Mouse (Mus musculus): Measurements from ENCODE around the gene Gstm6.
A peak's percentile ranks its signal among the peaks of the same experiment; 100 is the strongest.
"Not testable (repeated sequence)": the region's sequence is repeated elsewhere in the genome, so short reads cannot be mapped to it uniquely, and the experiment has no call there.

Gstm6 gene

GRCm38 (mm10) chr3:107940524-107940923 lies 3.0 kb downstream of the Gstm6 start:
- no peak for DNase-seq

DNA sequence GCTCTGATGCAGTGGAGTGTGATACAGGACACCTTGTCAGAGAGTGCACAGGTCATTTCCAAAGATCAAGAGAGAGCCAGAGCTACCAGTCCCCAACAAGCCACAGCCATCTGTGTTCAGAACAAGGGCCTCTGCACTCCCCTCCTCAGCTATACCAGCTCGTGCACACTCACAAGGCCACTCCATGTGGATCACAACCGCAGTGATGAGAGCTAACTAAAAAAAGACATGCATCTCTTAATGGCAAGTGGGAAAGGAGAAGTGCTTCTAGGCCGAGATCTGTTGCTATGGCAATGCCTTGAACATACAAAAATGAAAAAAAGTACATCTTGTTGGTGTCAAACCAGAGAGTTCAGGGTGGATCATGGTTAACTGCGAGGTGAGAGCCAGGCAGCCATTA lies 3.7 kb downstream of the Gstm6 start:
- DNase-seq: no peak

DNA sequence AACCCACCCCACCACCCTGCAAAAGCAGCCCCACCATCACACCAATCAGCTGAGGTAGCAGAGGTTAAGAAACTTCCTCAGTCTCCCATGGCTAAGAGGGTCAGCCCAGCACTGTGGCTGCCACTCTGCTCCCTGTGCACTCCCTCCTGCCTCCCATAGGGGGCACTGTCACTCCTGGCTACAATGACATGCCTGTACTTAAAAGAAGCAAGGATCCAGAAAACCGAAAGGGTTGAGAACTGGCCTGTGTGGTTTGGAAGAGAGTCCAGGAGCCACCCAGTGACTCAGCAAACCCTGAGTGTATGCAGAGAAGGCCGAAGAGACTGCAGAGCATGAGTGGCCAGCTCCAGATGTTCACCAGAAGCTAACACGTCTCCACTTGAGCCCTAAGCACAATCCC lies 4.1 kb downstream of the Gstm6 start:
- peak; percentile 83 for DNase-seq

- no peak for DNase-seq
Measured at GRCm38 (mm10) chr3:107935888-107936287, 7.7 kb downstream of the Gstm6 start.

GRCm38 (mm10) chr3:107935268-107935667 lies 8.3 kb downstream of the Gstm6 start:
- no peak for DNase-seq

DNA sequence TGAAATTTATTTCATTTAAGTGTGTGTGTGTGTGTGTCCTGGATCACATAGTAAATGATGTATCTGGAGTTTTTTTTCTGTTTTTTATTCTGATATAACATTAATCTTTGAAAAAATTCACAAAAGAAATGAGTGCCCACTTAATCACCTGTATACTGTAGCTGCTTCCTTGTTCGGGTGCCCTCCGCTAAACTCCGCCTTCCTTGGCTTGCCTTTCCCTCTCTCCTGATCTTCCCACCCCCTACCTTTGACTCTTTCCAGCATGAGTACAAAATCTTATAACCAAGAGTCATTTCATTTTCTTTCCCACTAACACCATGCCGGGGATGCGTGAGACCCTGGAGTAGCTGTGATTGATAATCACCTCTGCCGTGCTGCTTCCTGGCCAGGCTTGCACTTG lies 11.4 kb downstream of the Gstm6 start:
- DNase-seq: peak; percentile 51

GRCm38 (mm10) chr3:107931670-107932069 lies 11.9 kb downstream of the Gstm6 start, which contains the start of gene Gstm7:
TSS of gene Gstm7 (minus strand) at chr3:107931817.
- DNase-seq: peak; percentile 98

DNA sequence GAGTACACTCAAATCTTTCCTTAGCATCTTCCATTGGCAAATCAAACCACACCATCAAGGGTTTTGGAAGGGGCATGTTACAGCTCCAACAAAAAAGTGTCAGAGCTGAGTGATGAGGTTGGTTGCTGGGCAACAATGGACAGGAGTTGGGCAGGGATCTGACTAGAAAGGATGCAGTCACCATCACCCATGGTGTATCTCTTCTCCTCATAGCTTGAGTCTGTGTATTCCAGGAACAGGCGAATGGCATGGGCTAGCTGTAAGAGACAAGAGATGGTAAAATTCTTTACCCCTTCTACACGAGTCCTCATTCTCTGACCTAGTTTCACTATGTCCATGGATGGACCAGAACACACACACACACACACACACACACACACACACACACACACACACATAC lies 12.4 kb downstream of the Gstm6 start:
- DNase-seq: no peak

DNA sequence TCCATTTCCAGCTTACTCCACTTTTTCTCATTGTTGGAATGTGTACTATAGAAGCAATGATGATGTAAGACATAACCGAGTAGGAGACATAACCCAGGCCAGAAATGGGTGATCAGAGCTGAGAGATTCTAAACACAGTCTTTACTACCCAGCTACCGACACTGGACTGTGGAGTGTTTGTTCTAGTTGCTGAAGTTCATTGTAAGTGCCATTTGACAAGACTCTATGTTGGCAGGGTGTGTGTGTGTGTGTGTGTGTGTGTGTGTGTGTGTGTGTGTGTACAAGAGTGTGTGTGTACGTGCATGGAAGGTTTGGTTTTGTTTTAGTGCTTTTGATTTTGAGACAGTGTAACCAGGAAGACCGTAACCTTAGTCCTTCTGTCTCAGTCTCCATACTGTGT lies 13.8 kb downstream of the Gstm6 start:
- no peak for DNase-seq

DNA sequence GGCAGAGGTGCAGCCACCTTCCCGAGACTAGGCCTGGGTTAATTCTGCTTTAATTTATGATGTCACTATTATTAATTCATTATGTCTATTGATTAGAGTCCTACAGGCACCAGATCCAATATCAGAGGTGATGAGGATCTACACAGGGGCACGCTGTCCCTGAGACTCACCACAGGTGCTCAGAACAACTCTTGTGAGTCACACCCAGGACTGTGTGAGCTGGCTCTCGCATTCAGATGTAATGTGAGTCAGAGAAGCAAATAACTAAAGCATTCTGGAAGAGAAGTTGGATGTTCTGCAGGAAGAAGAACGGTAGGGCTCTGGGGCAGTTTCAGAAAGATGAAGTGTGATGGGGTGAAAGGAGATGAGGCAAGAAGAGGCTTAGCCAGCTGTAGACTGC lies 14.3 kb downstream of the Gstm6 start:
- no peak for DNase-seq

- no peak for DNase-seq
Measured at GRCm38 (mm10) chr3:107928691-107929090, 14.9 kb downstream of the Gstm6 start.

- DNase-seq: no peak
Measured at GRCm38 (mm10) chr3:107927841-107928240, 15.7 kb downstream of the Gstm6 start.

DNA sequence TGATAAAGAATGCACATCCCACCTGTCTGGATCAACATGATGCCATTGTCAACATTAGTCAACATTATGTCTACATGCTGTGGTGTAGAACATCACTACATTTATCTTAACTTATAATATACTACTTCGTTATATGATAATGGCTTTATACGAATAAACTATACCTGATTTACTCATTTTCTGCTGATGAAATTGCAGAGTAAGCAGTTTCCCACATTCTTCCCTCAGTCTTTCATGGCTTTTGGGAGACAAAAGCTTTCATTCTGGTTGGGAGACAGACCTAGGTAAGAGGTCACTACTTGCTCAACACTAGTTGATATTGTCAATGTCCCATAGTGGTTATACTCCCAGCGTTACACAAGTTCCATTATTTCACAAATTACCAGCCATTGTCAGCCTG lies 18.2 kb downstream of the Gstm6 start:
- DNase-seq: no peak

GRCm38 (mm10) chr3:107920348-107920747 lies 23.2 kb downstream of the Gstm6 start:
- no peak for DNase-seq

- DNase-seq: peak; percentile 69
Measured at GRCm38 (mm10) chr3:107917783-107918408, 25.7 kb downstream of the Gstm6 start.

DNA sequence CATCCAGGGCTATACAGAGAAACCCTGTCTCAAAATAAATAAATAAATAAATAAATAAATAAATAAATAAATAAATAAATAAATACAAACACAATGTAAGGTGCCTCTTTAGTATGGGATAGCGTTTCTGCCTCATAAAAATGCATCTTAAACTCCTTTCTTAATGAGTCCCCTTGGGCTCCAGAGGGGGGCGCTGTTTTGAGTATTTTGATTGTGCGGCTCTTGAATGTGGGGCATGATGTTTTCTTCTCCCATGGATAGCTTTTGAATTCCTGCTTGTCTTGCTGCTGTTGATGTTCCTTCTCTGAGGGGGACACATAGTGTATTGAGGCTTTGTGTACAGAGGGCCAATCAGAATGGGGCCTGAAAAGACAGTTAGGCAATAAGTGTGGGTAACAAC lies 26.5 kb downstream of the Gstm6 start:
- no peak for DNase-seq

DNA sequence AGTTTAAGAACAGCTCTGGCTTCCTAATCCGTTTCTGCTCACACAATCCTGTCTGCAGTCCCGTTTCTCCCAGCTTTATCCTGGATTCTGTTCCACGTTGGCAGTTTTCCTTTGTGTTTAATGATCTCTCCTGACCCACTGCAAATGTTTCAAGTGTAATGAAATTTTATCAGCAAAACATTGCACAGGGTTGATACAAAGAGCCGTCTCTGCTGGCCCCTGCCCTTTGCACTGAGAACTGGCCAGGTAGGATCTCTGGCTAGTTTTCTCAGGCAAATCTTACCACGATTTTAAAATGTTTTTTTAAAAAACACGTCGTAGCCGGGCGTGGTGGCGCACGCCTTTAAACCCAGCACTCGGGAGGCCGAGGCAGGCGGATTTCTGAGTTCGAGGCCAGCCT lies 26.9 kb downstream of the Gstm6 start:
- no peak for DNase-seq

- no peak for DNase-seq
Measured at GRCm38 (mm10) chr3:107905942-107906341, 37.6 kb downstream of the Gstm6 start.

DNA sequence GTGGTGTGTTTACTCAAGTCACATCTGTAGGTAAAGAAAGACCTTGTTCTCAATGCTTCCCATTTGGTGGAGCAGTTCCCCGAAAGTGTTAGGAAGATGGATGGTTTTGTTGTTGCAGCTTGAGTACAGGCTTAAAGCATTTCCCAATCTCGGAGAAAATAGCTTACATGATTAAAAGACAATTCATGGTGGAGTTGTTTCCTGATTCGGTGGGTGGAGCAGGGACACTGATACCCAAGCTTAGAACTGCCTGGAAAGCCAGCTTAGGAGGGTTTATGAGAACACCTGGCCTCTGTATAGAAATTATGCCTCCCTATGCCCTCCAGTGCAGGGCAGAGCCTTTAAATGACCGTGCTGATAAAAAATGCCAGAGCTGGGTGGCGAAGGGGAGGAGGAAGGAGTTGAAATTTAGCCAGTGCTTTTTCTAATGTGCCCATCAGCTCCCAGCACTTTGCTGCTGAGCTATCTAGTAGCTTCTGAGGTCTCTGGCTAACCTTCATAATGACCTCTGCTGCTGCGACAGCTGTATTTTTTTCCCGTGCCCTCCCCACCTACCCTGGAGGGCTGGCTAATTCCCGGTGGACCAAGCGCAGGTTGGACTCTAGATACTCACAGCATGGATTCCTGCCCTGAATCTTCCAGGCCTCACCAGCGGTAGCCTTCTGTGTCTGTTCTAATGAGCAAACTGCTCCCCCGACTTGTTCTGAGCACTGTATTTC lies 42.4 kb downstream of the Gstm6 start:
- peak; percentile 32 for DNase-seq

DNA sequence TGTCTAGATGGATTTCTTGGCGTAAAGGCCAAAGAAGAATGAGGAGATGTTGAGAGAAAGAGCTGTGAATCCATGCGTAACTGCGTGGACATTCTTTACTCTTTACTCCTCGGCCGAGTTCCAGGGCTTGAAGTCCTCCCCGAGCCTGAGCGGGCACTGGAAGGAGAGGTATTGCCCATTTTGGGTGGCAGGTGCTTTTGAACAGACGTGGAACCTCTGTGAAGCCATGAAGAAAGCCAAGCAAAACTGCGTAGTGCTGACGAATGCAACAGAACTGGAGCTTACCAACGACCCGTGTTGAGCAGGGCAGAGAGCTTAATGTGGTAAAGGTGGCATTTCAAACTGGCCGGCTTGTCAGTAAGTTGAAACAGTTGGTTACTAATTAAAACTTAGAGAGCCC lies 44.9 kb downstream of the Gstm6 start:
- peak; percentile 68 for DNase-seq

GRCm38 (mm10) chr3:107895720-107896569 lies 47.6 kb downstream of the Gstm6 start, which contains the start of gene Gstm5:
TSS of gene Gstm5 (plus strand) at chr3:107895821.
- peak; percentile 83 for DNase-seq

GRCm38 (mm10) chr3:107895194-107895719 lies 48.3 kb downstream of the Gstm6 start:
- DNase-seq: no peak

GRCm38 (mm10) chr3:107889236-107889635 lies 54.3 kb downstream of the Gstm6 start:
- DNase-seq: not testable (repeated sequence)

All from kidney, adult 18-20 months (tissue).